Mouse (Mus musculus): ENCODE measurements around the gene Loxl1. TPM values are rescaled to one million over a fixed set of nuclear protein-coding genes. Genes with fewer than 3 reads are reported as not detected.

Loxl1 gene
- polyA plus RNA-seq, 1 experiment = 15.6 TPM

DNA sequence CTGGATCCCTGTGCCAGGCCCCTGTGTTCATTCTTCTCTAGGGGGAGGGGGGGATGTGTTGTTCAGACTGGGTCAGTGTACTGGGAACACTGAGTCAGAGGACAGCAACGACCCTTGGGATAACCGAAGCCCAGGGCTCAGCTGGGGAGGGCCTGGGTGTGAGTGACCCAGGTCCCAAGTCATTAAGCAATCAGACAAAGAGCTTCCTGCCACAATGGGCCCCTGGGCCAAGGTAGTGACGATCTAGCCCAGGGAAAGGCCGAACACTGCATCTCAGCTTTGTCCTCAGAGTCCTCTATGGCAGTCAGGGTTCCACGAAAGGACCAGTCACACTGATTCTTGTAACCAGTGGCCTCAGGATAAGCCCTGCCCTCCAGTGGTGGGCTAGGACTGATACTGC lies 9.9 kb downstream of the Loxl1 start:
- no peaks in the 10 kb centered on the region for H3K27me3 ChIP-seq (ENCODE audit: control insufficient read depth, insufficient read depth, low read length)
- TF ChIP-seq CTCF (IDR thresholded peaks at IDR 0.05; ENCODE audit: extremely low read depth, insufficient read length, insufficient replicate concordance, low read depth, low read length) = no peak
- no peak overlapping the region for H3K27ac ChIP-seq (ENCODE audit: insufficient read depth, low read depth, low read length)
- no peak overlapping the region for H3K4me3 ChIP-seq (ENCODE audit: low read depth, low read length)
- WGBS = 57% methylated on average over 5 of the region's 5 CpGs
- no peaks in the 10 kb centered on the region for H3K36me3 ChIP-seq (ENCODE audit: control insufficient read depth, insufficient read depth, low read length)
- no peaks in the 10 kb centered on the region; the same call in 1 of the 2 replicates for H3K4me1 ChIP-seq (ENCODE audit: control insufficient read depth, insufficient read depth, insufficient read length, low read length)

- no peak overlapping the region for H3K27ac ChIP-seq (ENCODE audit: insufficient read depth, low read depth, low read length)
- H3K4me1 ChIP-seq (ENCODE audit: control insufficient read depth, insufficient read depth, insufficient read length, low read length) = peaks cover 5% of the 10 kb centered on the region
- H3K36me3 ChIP-seq (ENCODE audit: control insufficient read depth, insufficient read depth, low read length) = no peaks in the 10 kb centered on the region
- H3K27me3 ChIP-seq (ENCODE audit: control insufficient read depth, insufficient read depth, low read length) = no peaks in the 10 kb centered on the region
- 66% methylated on average over 2 of the region's 2 CpGs for WGBS
- no peak overlapping the region for H3K4me3 ChIP-seq (ENCODE audit: low read depth, low read length)
- TF ChIP-seq CTCF (IDR thresholded peaks at IDR 0.05; ENCODE audit: extremely low read depth, insufficient read length, insufficient replicate concordance, low read depth, low read length) = no peak
- no peak for TF ChIP-seq POLR2A (IDR thresholded peaks at IDR 0.05; ENCODE audit: low read depth, low read length)
Observed at GRCm38 (mm10) chr9:58299356-58299799, 13.6 kb downstream of the Loxl1 start.

- no peak overlapping the region for H3K4me3 ChIP-seq (ENCODE audit: low read depth, low read length)
- no peaks in the 10 kb centered on the region for H3K27me3 ChIP-seq (ENCODE audit: control insufficient read depth, insufficient read depth, low read length)
- H3K36me3 ChIP-seq (ENCODE audit: control insufficient read depth, insufficient read depth, low read length) = no peaks in the 10 kb centered on the region
- no peak overlapping the region for H3K27ac ChIP-seq (ENCODE audit: insufficient read depth, low read depth, low read length)
- WGBS = 79% methylated on average over 4 of the region's 4 CpGs
- H3K4me1 ChIP-seq (ENCODE audit: control insufficient read depth, insufficient read depth, insufficient read length, low read length) = peaks cover 7% of the 10 kb centered on the region
- TF ChIP-seq POLR2A (IDR thresholded peaks at IDR 0.05; ENCODE audit: low read depth, low read length) (no peak), CTCF (IDR thresholded peaks at IDR 0.05; ENCODE audit: extremely low read depth, insufficient read length, insufficient replicate concordance, low read depth, low read length) (no peak)
Observed at GRCm38 (mm10) chr9:58297961-58298477, 15.0 kb downstream of the Loxl1 start.

- no peak overlapping the region for H3K27ac ChIP-seq (ENCODE audit: insufficient read depth, low read depth, low read length)
- H3K4me1 ChIP-seq (ENCODE audit: control insufficient read depth, insufficient read depth, insufficient read length, low read length) = peaks cover 7% of the 10 kb centered on the region
- no peaks in the 10 kb centered on the region for H3K36me3 ChIP-seq (ENCODE audit: control insufficient read depth, insufficient read depth, low read length)
- no peak overlapping the region for H3K4me3 ChIP-seq (ENCODE audit: low read depth, low read length)
- no peak for TF ChIP-seq CTCF (IDR thresholded peaks at IDR 0.05; ENCODE audit: extremely low read depth, insufficient read length, insufficient replicate concordance, low read depth, low read length)
- no peak for TF ChIP-seq POLR2A (IDR thresholded peaks at IDR 0.05; ENCODE audit: low read depth, low read length)
- WGBS = 47% methylated on average over 6 of the region's 6 CpGs
- H3K27me3 ChIP-seq (ENCODE audit: control insufficient read depth, insufficient read depth, low read length) = no peaks in the 10 kb centered on the region
Observed at GRCm38 (mm10) chr9:58297065-58297464, 15.9 kb downstream of the Loxl1 start.

GRCm38 (mm10) chr9:58295766-58296361 lies 17.1 kb downstream of the Loxl1 start:
- no peak overlapping the region for H3K4me3 ChIP-seq (ENCODE audit: low read depth, low read length)
- H3K4me1 ChIP-seq (ENCODE audit: control insufficient read depth, insufficient read depth, insufficient read length, low read length) = peaks cover 7% of the 10 kb centered on the region
- no peak for TF ChIP-seq POLR2A (IDR thresholded peaks at IDR 0.05; ENCODE audit: low read depth, low read length)
- H3K27me3 ChIP-seq (ENCODE audit: control insufficient read depth, insufficient read depth, low read length) = no peaks in the 10 kb centered on the region
- no peak overlapping the region for H3K27ac ChIP-seq (ENCODE audit: insufficient read depth, low read depth, low read length)
- no peaks in the 10 kb centered on the region for H3K36me3 ChIP-seq (ENCODE audit: control insufficient read depth, insufficient read depth, low read length)
- 70% methylated on average over 9 of the region's 9 CpGs for WGBS

DNA sequence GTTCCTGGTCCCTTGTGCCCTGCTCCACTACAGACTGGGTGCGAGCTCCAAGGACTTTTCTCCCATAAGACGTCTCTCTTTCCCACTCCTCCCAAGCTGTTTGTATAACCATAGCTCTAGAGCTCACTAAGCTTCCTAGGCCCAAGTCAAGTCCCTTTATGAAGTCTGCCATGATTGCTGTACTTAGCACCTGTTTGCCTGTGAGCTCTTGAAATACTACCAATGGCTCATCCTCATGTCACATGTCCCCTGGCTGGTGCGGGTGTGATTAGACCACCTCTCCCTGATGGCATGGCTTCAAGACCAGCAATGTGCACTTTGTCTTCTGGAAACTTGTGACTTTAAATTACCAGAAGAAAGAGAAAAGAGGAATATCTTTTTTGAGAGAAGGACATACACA lies 17.6 kb downstream of the Loxl1 start:
- H3K4me1 ChIP-seq (ENCODE audit: control insufficient read depth, insufficient read depth, insufficient read length, low read length) = peaks cover 7% of the 10 kb centered on the region
- no peak overlapping the region for H3K4me3 ChIP-seq (ENCODE audit: low read depth, low read length)
- no peaks in the 10 kb centered on the region for H3K36me3 ChIP-seq (ENCODE audit: control insufficient read depth, insufficient read depth, low read length)
- no peak overlapping the region for H3K27ac ChIP-seq (ENCODE audit: insufficient read depth, low read depth, low read length)
- no peaks in the 10 kb centered on the region for H3K27me3 ChIP-seq (ENCODE audit: control insufficient read depth, insufficient read depth, low read length)
- WGBS = 88% methylated on average over 3 of the region's 3 CpGs
- TF ChIP-seq POLR2A (IDR thresholded peaks at IDR 0.05; ENCODE audit: low read depth, low read length) (no peak), CTCF (IDR thresholded peaks at IDR 0.05; ENCODE audit: extremely low read depth, insufficient read length, insufficient replicate concordance, low read depth, low read length) (no peak)

DNA sequence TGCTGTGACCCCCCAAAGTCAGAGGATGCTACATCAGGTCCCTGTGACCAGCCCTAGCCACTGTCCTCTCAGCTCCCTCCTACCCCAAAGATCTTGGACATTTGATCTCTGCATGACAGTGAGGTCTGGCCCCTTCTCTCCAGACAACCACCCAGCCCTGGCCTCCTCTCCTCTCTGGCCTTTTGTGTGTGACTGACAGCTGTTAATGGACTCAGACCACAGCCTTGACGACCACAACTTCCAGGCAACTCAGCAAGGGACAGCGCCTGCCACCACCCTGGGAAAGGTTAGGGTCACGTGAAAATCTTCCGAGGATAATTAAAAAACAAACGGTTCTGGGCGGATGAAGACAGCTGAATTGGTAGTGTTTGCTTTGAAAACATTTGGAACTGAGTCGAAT lies 18.5 kb downstream of the Loxl1 start:
- H3K4me3 ChIP-seq (ENCODE audit: low read depth, low read length) = no peak overlapping the region
- no peak overlapping the region for H3K27ac ChIP-seq (ENCODE audit: insufficient read depth, low read depth, low read length)
- no peaks in the 10 kb centered on the region for H3K27me3 ChIP-seq (ENCODE audit: control insufficient read depth, insufficient read depth, low read length)
- peaks cover 7% of the 10 kb centered on the region for H3K4me1 ChIP-seq (ENCODE audit: control insufficient read depth, insufficient read depth, insufficient read length, low read length)
- WGBS = 61% methylated on average over 7 of the region's 7 CpGs
- no peaks in the 10 kb centered on the region for H3K36me3 ChIP-seq (ENCODE audit: control insufficient read depth, insufficient read depth, low read length)
- no peak for TF ChIP-seq POLR2A (IDR thresholded peaks at IDR 0.05; ENCODE audit: low read depth, low read length)
- no peak for TF ChIP-seq CTCF (IDR thresholded peaks at IDR 0.05; ENCODE audit: extremely low read depth, insufficient read length, insufficient replicate concordance, low read depth, low read length)

All from small intestine, adult 2 months (tissue).